In genomic region chr7:98976839-98977457, GRCm38 (mm10) we compare ENCODE assay signal across 15 mouse cellular contexts.
DNase-seq lines count a peak whose midpoint lies in the region; ATAC-seq lines count a peak whose summit lies in the region.
"Had no signal": no experiment of that assay in that cellular context is flagged by ENCODE, and none has a peak within 500 bp of the region (broad histone marks: within the 10 kb centered on the region; RNA-seq: fewer than 3 reads in every experiment).

No protein-coding gene starts in this region.

- 91% methylated on average over 12 of the region's 12 CpGs for WGBS in hindbrain, embryonic 11.5 days

- H3K27ac ChIP-seq in hindbrain, embryonic 11.5 days (ENCODE audit: low read depth, low read length) = no peak overlapping the region
- H3K27ac ChIP-seq: embryonic facial prominence, embryonic 13.5 days; heart, embryonic 13.5 days; hindbrain, embryonic 10.5 days; lung, embryonic 15.5 days; midbrain, embryonic 12.5 days had no signal

- no peaks in the 10 kb centered on the region for H3K36me3 ChIP-seq in hindbrain, embryonic 11.5 days (ENCODE audit: control insufficient read depth, insufficient read depth, low read length)
- H3K36me3 ChIP-seq: hindbrain, embryonic 10.5 days; lung, embryonic 15.5 days; midbrain, embryonic 12.5 days had no signal

- ATAC-seq in CD4-positive, CD25-positive, alpha-beta regulatory T cell, adult 4 months = peak; percentile 43
- ATAC-seq in hematopoietic stem cell, adult 5-6 weeks (replicated peaks in 1 of 2; ENCODE audit: insufficient read depth in 1 of 2, low FRiP score in 2 of 2, low TSS enrichment in 1 of 2, low read depth in 1 of 2, poor library complexity in 2 of 2, severe bottlenecking in 2 of 2) = peak; percentile 85 to 91
- peak; percentile 62 for ATAC-seq in megakaryocyte progenitor cell, adult 5-6 weeks (replicated peaks; ENCODE audit: poor library complexity)
- ATAC-seq in hindbrain, embryonic 11.5 days (ENCODE audit: low FRiP score) = no peak
- ATAC-seq in erythroblast, adult 5-6 weeks (replicated peaks; ENCODE audit: low FRiP score, poor library complexity, severe bottlenecking) = no peak

- H3K9ac ChIP-seq in hindbrain, embryonic 11.5 days (ENCODE audit: low read depth, low read length) = no peak overlapping the region
- H3K9ac ChIP-seq: embryonic facial prominence, embryonic 13.5 days; heart, embryonic 13.5 days; lung, embryonic 15.5 days; midbrain, embryonic 12.5 days had no signal

- H3K4me1 ChIP-seq in hindbrain, embryonic 11.5 days (replicated peaks; ENCODE audit: control insufficient read depth, insufficient read depth, low read length) = no peaks in the 10 kb centered on the region
- H3K4me1 ChIP-seq: lung, embryonic 15.5 days had no signal

- H3K27me3 ChIP-seq in hindbrain, embryonic 11.5 days (ENCODE audit: control insufficient read depth, insufficient read depth, low read length) = no peaks in the 10 kb centered on the region
- H3K27me3 ChIP-seq: embryonic facial prominence, embryonic 13.5 days; heart, embryonic 13.5 days; lung, embryonic 15.5 days had no signal

- DNase-seq in spleen, postnatal 36 days (ENCODE audit: low spot score in 2 of 2) = peak; percentile 20 to 30
- no peak for DNase-seq in spleen, adult 12 weeks (ENCODE audit: low spot score)
- no peak for DNase-seq in hindbrain, embryonic 11.5 days (ENCODE audit: low spot score)
- DNase-seq: adrenal gland, adult 2 months; cerebellum, adult 11 months; kidney, adult 2 months had no signal

- H3K4me2 ChIP-seq in hindbrain, embryonic 11.5 days (replicated peaks; ENCODE audit: low read depth, low read length) = no peak overlapping the region
- H3K4me2 ChIP-seq: embryonic facial prominence, embryonic 13.5 days; heart, embryonic 13.5 days; lung, embryonic 15.5 days; midbrain, embryonic 12.5 days had no signal

- no peak overlapping the region for H3K4me3 ChIP-seq in hindbrain, embryonic 11.5 days (ENCODE audit: low read depth, low read length)
- H3K4me3 ChIP-seq: embryonic facial prominence, embryonic 13.5 days; heart, embryonic 13.5 days; hindbrain, embryonic 10.5 days; lung, embryonic 15.5 days; midbrain, embryonic 12.5 days had no signal

- H3K9me3 ChIP-seq in hindbrain, embryonic 11.5 days (ENCODE audit: control insufficient read depth, low read length) = no peaks in the 10 kb centered on the region
- H3K9me3 ChIP-seq: embryonic facial prominence, embryonic 13.5 days; heart, embryonic 13.5 days; hindbrain, embryonic 10.5 days; lung, embryonic 15.5 days; midbrain, embryonic 12.5 days had no signal

Comparison
In these comparisons a context has a peak if more than half of its experiments do, and no peak if none do; other contexts are left out.
1. DNase-seq: peak in spleen, postnatal 36 days (2 of 2); none in spleen, adult 12 weeks (single experiment) and hindbrain, embryonic 11.5 days (single experiment).
2. ATAC-seq: peak in CD4-positive, CD25-positive, alpha-beta regulatory T cell, adult 4 months (single experiment), hematopoietic stem cell, adult 5-6 weeks (2 of 2) and megakaryocyte progenitor cell, adult 5-6 weeks (single experiment); none in hindbrain, embryonic 11.5 days (single experiment) and erythroblast, adult 5-6 weeks (single experiment).